ENCODE assay signal across 16 mouse cellular contexts in genomic region chr4:41298976-41299375, GRCm38 (mm10).
"Had no signal": no experiment of that assay in that cellular context is flagged by ENCODE, and none has a peak within 500 bp of the region (broad histone marks: within the 10 kb centered on the region; RNA-seq: fewer than 3 reads in every experiment).

No protein-coding gene starts in this region.

- DNase-seq: retina, postnatal 1 day; right cerebral cortex, adult 18-20 months; right cerebral cortex, postnatal 14 days; right cerebral cortex, postnatal 25 days; right cerebral cortex, postnatal 4 days; spleen, adult 18-20 months; thymus, adult 18-20 months; thymus, adult 2 months; thymus, postnatal 14 days; thymus, postnatal 25 days; thymus, postnatal 36 days; thymus, postnatal 4 days had no signal

- H3K27ac ChIP-seq: neural tube, embryonic 13.5 days; neural tube, embryonic 15.5 days; stomach, embryonic 15.5 days; stomach, postnatal 0 days had no signal

- H3K9ac ChIP-seq: neural tube, embryonic 13.5 days; neural tube, embryonic 15.5 days; stomach, embryonic 15.5 days had no signal

- H3K9me3 ChIP-seq: neural tube, embryonic 13.5 days; neural tube, embryonic 15.5 days; stomach, embryonic 15.5 days had no signal

- H3K4me2 ChIP-seq: neural tube, embryonic 13.5 days; neural tube, embryonic 15.5 days; stomach, embryonic 15.5 days had no signal

- H3K4me3 ChIP-seq: neural tube, embryonic 13.5 days; neural tube, embryonic 15.5 days; stomach, embryonic 15.5 days had no signal

- H3K4me1 ChIP-seq: neural tube, embryonic 13.5 days; neural tube, embryonic 15.5 days; stomach, embryonic 15.5 days had no signal

- H3K27me3 ChIP-seq: neural tube, embryonic 13.5 days; neural tube, embryonic 15.5 days; stomach, embryonic 15.5 days had no signal
